Mouse (Mus musculus) lung, adult 10 weeks (tissue): ENCODE measurements around the gene Klra1. TPM values are rescaled to one million over a fixed set of nuclear protein-coding genes. Genes with fewer than 3 reads are reported as not detected.

ENCODE experiments used
- polyA plus RNA-seq: library from polyadenylated mRNA; stranded (reverse); fragments of 350-450 nt; fragmentation: Illumina TruSeq; extraction: RNeasy Lipid Tissue Mini Kit (QIAGEN cat#74804); gene quantifications from one replicate; pipeline ENCODE4 v1.2.3, GENCODE M21; 2014; ENCODE audit warnings: low read depth, low replicate concordance; ENCODE audit not compliant: insufficient read depth

The Klra1 gene
- 0.41 TPM for polyA plus RNA-seq

GRCm38 (mm10) chr6:130386750-130387149 lies at the start of gene Klra1:
Gene Klra1 (minus strand): TSS chr6:130386874.

GRCm38 (mm10) chr6:130337411-130337810 lies 49.3 kb downstream of the Klra1 start, which contains the start of gene Klra3:
Gene Klra3 (minus strand): TSS chr6:130337574.

Other genes starting within 250 kb of the Klra1 start
- 4.4 TPM for gene Klra9, start 193.8 kb downstream of the Klra1 start, polyA plus RNA-seq
- gene Klra7, start 153.6 kb downstream of the Klra1 start, polyA plus RNA-seq = 2.9 TPM
- not detected for gene Klra10, start 104.9 kb downstream of the Klra1 start, polyA plus RNA-seq
- 1.5 TPM for gene Klra3, start 49.3 kb downstream of the Klra1 start, polyA plus RNA-seq